Mouse (Mus musculus) embryonic facial prominence, embryonic 11.5 days (tissue): ENCODE results near the gene Myl12a. TPM values are rescaled to one million over a fixed set of nuclear protein-coding genes. Genes with fewer than 3 reads are reported as not detected.

ENCODE experiments used
- ATAC-seq: fragments of 200-750 bp; cut with Nextera tagmentation; replicated peaks from 2 replicates; pipeline ENCODE4 v1.8.0; 2017; ENCODE audit warnings: low read depth; ENCODE audit not compliant: insufficient number of reproducible peaks, low FRiP score, low TSS enrichment
- DNase-seq: peaks from one replicate; pipeline ENCODE4 v3.0.0-alpha.2; 2015; ENCODE audit warnings: low spot score
- H3K27ac ChIP-seq: fragments of 300-500 bp; sonication (generic); replicated peaks from 2 replicates; pipeline ENCODE4 v1.5.1; 2014; ENCODE audit warnings: mild to moderate bottlenecking, low read depth, low read length, control low read depth
- H3K27me3 ChIP-seq: fragments of 300-500 bp; sonication (generic); 2 replicates; pipeline ENCODE4 v1.6.1; 2014; ENCODE audit warnings: mild to moderate bottlenecking, low read length, moderate library complexity, mixed read lengths; ENCODE audit not compliant: control insufficient read depth, insufficient read depth
- H3K36me3 ChIP-seq: fragments of 300-500 bp; sonication (generic); replicated peaks from 2 replicates; pipeline ENCODE4 v1.6.1; 2014; ENCODE audit warnings: low read depth, mild to moderate bottlenecking, low read length, moderate library complexity, mixed read lengths; ENCODE audit not compliant: control insufficient read depth, insufficient read depth
- H3K4me1 ChIP-seq: fragments of 300-500 bp; sonication (generic); 2 replicates; pipeline ENCODE4 v1.6.1; 2014; ENCODE audit warnings: low read length, mixed read lengths; ENCODE audit not compliant: control insufficient read depth, insufficient read depth
- H3K4me2 ChIP-seq: fragments of 300-500 bp; sonication (generic); 2 replicates; pipeline ENCODE4 v1.6.1; 2014; ENCODE audit warnings: low read depth, mild to moderate bottlenecking, control low read depth, low read length, moderate library complexity
- H3K4me3 ChIP-seq: fragments of 300-500 bp; sonication (generic); 2 replicates; pipeline ENCODE4 v1.5.1; 2014; ENCODE audit warnings: low read depth, low read length, control low read depth
- H3K9ac ChIP-seq: fragments of 300-500 bp; sonication (generic); replicated peaks from 2 replicates; pipeline ENCODE4 v1.6.1; 2014; ENCODE audit warnings: mild to moderate bottlenecking, control low read depth, low read length
- H3K9me3 ChIP-seq: fragments of 300-500 bp; sonication (generic); replicated peaks from 2 replicates; pipeline ENCODE4 v1.6.1; 2016; ENCODE audit warnings: mild to moderate bottlenecking, low read length, inconsistent platforms, mixed read lengths; ENCODE audit not compliant: control insufficient read depth
- WGBS: fragments of 180-500 bp; shearing (Covaris S2); extraction: QIAGEN DNeasy Blood & Tissue Kit; methylation state at CpG from one replicate; pipeline ENCODE4 v1.1.7; 2014; 5-methylcytosine and 5-hydroxymethylcytosine counted together
- polyA plus RNA-seq: library from polyadenylated mRNA; unstranded; fragments of >200 nt; fragmentation: Nextera tagmentation; extraction: Ambion mirVana; gene quantifications from 2 replicates; pipeline ENCODE4 v1.2.1, GENCODE M21; 2014

The Myl12a gene
- polyA plus RNA-seq, 1 experiment from 2014 or later: 613 TPM

- no peak overlapping the region; the same call in 1 of the 2 replicates for H3K27ac ChIP-seq
- H3K9ac ChIP-seq: no peak overlapping the region
- 82% methylated on average over 16 of the region's 16 CpGs for WGBS
- no peaks in the 10 kb centered on the region; the same call in 1 of the 2 replicates for H3K4me1 ChIP-seq
- H3K27me3 ChIP-seq: no peaks in the 10 kb centered on the region
- peaks cover 11% of the 10 kb centered on the region for H3K36me3 ChIP-seq
- DNase-seq (peak; percentile 43), ATAC-seq (no peak)
- no peak overlapping the region for H3K4me2 ChIP-seq
- H3K4me3 ChIP-seq: no peak overlapping the region
- no peaks in the 10 kb centered on the region for H3K9me3 ChIP-seq
These were observed 10.7 kb downstream of the Myl12a start for GRCm38 (mm10) chr17:70991706-70992625.

- no peaks in the 10 kb centered on the region for H3K9me3 ChIP-seq
- H3K4me2 ChIP-seq: peak overlapping the region; percentile 86
- peak; percentile 88 for DNase-seq
- no peaks in the 10 kb centered on the region for H3K27me3 ChIP-seq
- ATAC-seq: peak; percentile 84
- peak overlapping the region; percentile 93 for H3K27ac ChIP-seq
- peak overlapping the region; percentile 88 for H3K9ac ChIP-seq
- under 1% methylated on average over 67 of the region's 70 CpGs for WGBS
- H3K4me1 ChIP-seq: no peaks in the 10 kb centered on the region; the same call in 1 of the 2 replicates
- H3K4me3 ChIP-seq: peak overlapping the region; percentile 85
- H3K36me3 ChIP-seq: peaks cover 9% of the 10 kb centered on the region
These were observed 12.0 kb downstream of the Myl12a start for GRCm38 (mm10) chr17:70990403-70991303.

GRCm38 (mm10) chr17:70989991-70990390 lies 12.7 kb downstream of the Myl12a start:
- no peaks in the 10 kb centered on the region for H3K9me3 ChIP-seq

GRCm38 (mm10) chr17:70989430-70989829 lies 13.2 kb downstream of the Myl12a start:
- Histone ChIP-seq H3K9ac (peak overlapping the region; percentile 88), H3K4me2 (peak overlapping the region; percentile 86), H3K4me3 (peak overlapping the region; percentile 85), H3K27me3 (no peaks in the 10 kb centered on the region), H3K36me3 (peaks cover 6% of the 10 kb centered on the region), H3K4me1 (no peaks in the 10 kb centered on the region; the same call in 1 of the 2 replicates), H3K9me3 (no peaks in the 10 kb centered on the region), H3K27ac (no peak overlapping the region)
- WGBS: 64% methylated on average over 8 of the region's 8 CpGs
- ATAC-seq (no peak), DNase-seq (no peak)

More at GRCm38 (mm10) chr17:70989991-70990390, 12.7 kb downstream of the Myl12a start:
- no peaks in the 10 kb centered on the region for H3K27me3 ChIP-seq
- under 1% methylated on average over 23 of the region's 24 CpGs for WGBS
- H3K36me3 ChIP-seq: peaks cover 6% of the 10 kb centered on the region
- peak; percentile 64 for ATAC-seq
- peak overlapping the region; percentile 85 for H3K4me3 ChIP-seq
- peak overlapping the region; percentile 88 for H3K9ac ChIP-seq
- DNase-seq: peak; percentile 42
- H3K4me2 ChIP-seq: peak overlapping the region; percentile 86
- H3K4me1 ChIP-seq: no peaks in the 10 kb centered on the region; the same call in 1 of the 2 replicates
- H3K27ac ChIP-seq: peak overlapping the region; percentile 93

- no peak overlapping the region for H3K4me3 ChIP-seq
- H3K9ac ChIP-seq: no peak overlapping the region
- H3K9me3 ChIP-seq: no peaks in the 10 kb centered on the region
- DNase-seq (no peak), ATAC-seq (no peak)
- H3K4me1 ChIP-seq: no peaks in the 10 kb centered on the region; the same call in 1 of the 2 replicates
- 94% methylated on average over 12 of the region's 12 CpGs for WGBS
- no peak overlapping the region for H3K4me2 ChIP-seq
- peaks cover 6% of the 10 kb centered on the region for H3K36me3 ChIP-seq
- H3K27ac ChIP-seq: no peak overlapping the region
- H3K27me3 ChIP-seq: no peaks in the 10 kb centered on the region
These were observed 14.3 kb downstream of the Myl12a start for GRCm38 (mm10) chr17:70988337-70988767.

- WGBS: 89% methylated on average over 15 of the region's 15 CpGs
- H3K36me3 ChIP-seq: no peaks in the 10 kb centered on the region; the same call in 1 of the 2 replicates
These were observed 15.6 kb downstream of the Myl12a start for GRCm38 (mm10) chr17:70986831-70987660.

GRCm38 (mm10) chr17:70986355-70986740 lies 16.3 kb downstream of the Myl12a start:
- no peak overlapping the region for H3K4me3 ChIP-seq
- ATAC-seq: no peak
- no peak for DNase-seq
- H3K9ac ChIP-seq: no peak overlapping the region
- no peaks in the 10 kb centered on the region; the same call in 1 of the 2 replicates for H3K4me1 ChIP-seq
- H3K36me3 ChIP-seq: no peaks in the 10 kb centered on the region; the same call in 1 of the 2 replicates
- 90% methylated on average over 6 of the region's 6 CpGs for WGBS
- no peak overlapping the region for H3K27ac ChIP-seq
- no peaks in the 10 kb centered on the region for H3K27me3 ChIP-seq
- no peaks in the 10 kb centered on the region for H3K9me3 ChIP-seq
- no peak overlapping the region for H3K4me2 ChIP-seq

More at GRCm38 (mm10) chr17:70986831-70987660, 15.6 kb downstream of the Myl12a start:
- ATAC-seq: no peak
- H3K9ac ChIP-seq: no peak overlapping the region
- no peak overlapping the region for H3K27ac ChIP-seq
- H3K9me3 ChIP-seq: no peaks in the 10 kb centered on the region
- no peak overlapping the region for H3K4me3 ChIP-seq
- no peaks in the 10 kb centered on the region for H3K27me3 ChIP-seq
- H3K4me1 ChIP-seq: no peaks in the 10 kb centered on the region; the same call in 1 of the 2 replicates
- H3K4me2 ChIP-seq: no peak overlapping the region
- DNase-seq: no peak
